ENCODE assay signal across 8 mouse cellular contexts in the genomic region with DNA sequence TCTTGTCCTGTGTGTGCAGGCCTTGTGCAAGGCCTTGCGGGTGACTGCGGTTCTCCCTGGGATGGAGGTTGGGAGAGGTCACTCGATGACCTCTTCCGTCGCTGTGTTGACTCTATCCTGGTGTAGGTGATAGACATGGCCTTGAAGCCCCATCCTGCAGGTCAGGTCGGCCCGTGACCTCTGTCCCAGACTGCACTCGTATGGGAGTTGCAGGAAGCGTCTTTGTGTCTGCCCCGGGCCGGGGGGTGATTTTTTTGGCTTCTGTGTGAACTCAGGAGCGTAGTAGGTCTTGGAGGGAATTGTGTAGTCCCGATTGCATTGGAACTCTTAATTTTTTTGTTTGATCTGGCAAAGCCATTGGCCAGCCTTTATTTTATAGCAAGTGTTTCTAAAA. TPM values are rescaled to one million over a fixed set of nuclear protein-coding genes. Genes with fewer than 3 reads are reported as not detected.
DNase-seq lines count a peak whose midpoint lies in the region; ATAC-seq and TF ChIP-seq lines count a peak whose summit lies in the region.

No protein-coding gene starts in this region.

- no peak for TF ChIP-seq POLR2A in kidney, adult 2 months (IDR thresholded peaks at IDR 0.05; ENCODE audit: low read depth, low read length)

- H3K36me3 ChIP-seq in kidney, adult 2 months (ENCODE audit: control insufficient read depth, insufficient read depth, low read length): no peaks in the 10 kb centered on the region
- no peaks in the 10 kb centered on the region for H3K36me3 ChIP-seq in hindbrain, embryonic 11.5 days (ENCODE audit: control insufficient read depth, insufficient read depth, low read length)
- H3K36me3 ChIP-seq in midbrain, embryonic 11.5 days (ENCODE audit: control insufficient read depth, insufficient read depth, low read length): no peaks in the 10 kb centered on the region

- intact Hi-C loops in gastrocnemius, postnatal 36 days (cut with DNase I): no loop called here

- CTCF ChIA-PET in Patski (lab: Charles Lee): no interaction called here

- WGBS in kidney, adult 2 months: 2% methylated on average over 13 of the region's 13 CpGs
- 9% methylated on average over 13 of the region's 13 CpGs for WGBS in hindbrain, embryonic 11.5 days
- WGBS in midbrain, embryonic 11.5 days: 11% methylated on average over 13 of the region's 13 CpGs

- POLR2A ChIA-PET in Patski (lab: Charles Lee): interaction anchor here (1.2 to 1.7 kb wide), 2 partner anchors 23 to 25 kb away, joined by 3 read pairs; no protein-coding TSS in a partner anchor

- TF ChIP-seq CTCF in kidney, adult 2 months (conservative IDR thresholded peaks at IDR 0.05; ENCODE audit: insufficient read depth, insufficient read length, low read depth, low read length): no peak
- no peak for TF ChIP-seq CTCF in Patski (IDR thresholded peaks at IDR 0.05)

- no peaks in the 10 kb centered on the region for H3K27me3 ChIP-seq in kidney, adult 2 months (replicated peaks; ENCODE audit: control insufficient read depth, insufficient read depth, low read length)
- no peaks in the 10 kb centered on the region for H3K27me3 ChIP-seq in Patski
- H3K27me3 ChIP-seq in hindbrain, embryonic 11.5 days (ENCODE audit: control insufficient read depth, insufficient read depth, low read length): no peaks in the 10 kb centered on the region
- H3K27me3 ChIP-seq in midbrain, embryonic 11.5 days (ENCODE audit: control insufficient read depth, insufficient read depth, low read length): no peaks in the 10 kb centered on the region

- no peak for DNase-seq in kidney, adult 2 months
- no peak for DNase-seq in kidney, postnatal 4 days
- no peak for DNase-seq in Patski (ENCODE audit: low read depth, low spot score)
- DNase-seq in hindbrain, embryonic 11.5 days (ENCODE audit: low spot score): no peak
- DNase-seq in midbrain, embryonic 11.5 days (ENCODE audit: low spot score, missing footprints): no peak
- DNase-seq in urinary bladder, adult 2 months (ENCODE audit: low spot score): no peak
- DNase-seq in gastrocnemius, postnatal 36 days: no peak
- no peak for DNase-seq in cerebellum, postnatal 4 days (ENCODE audit: low spot score in 2 of 2)

- H3K4me1 ChIP-seq in kidney, adult 2 months (ENCODE audit: control insufficient read depth, insufficient read depth, low read length): peaks cover 34% of the 10 kb centered on the region
- peaks cover 7% of the 10 kb centered on the region for H3K4me1 ChIP-seq in hindbrain, embryonic 11.5 days (replicated peaks; ENCODE audit: control insufficient read depth, insufficient read depth, low read length)
- H3K4me1 ChIP-seq in midbrain, embryonic 11.5 days (ENCODE audit: control insufficient read depth, insufficient read depth, low read length): peaks cover 36% of the 10 kb centered on the region

- H3K9ac ChIP-seq in hindbrain, embryonic 11.5 days (ENCODE audit: low read depth, low read length): peak overlapping the region; percentile 76
- H3K9ac ChIP-seq in midbrain, embryonic 11.5 days (ENCODE audit: low read length): peak overlapping the region; percentile 84

- peak overlapping the region; percentile 76 for H3K4me2 ChIP-seq in hindbrain, embryonic 11.5 days (replicated peaks; ENCODE audit: low read depth, low read length)
- H3K4me2 ChIP-seq in midbrain, embryonic 11.5 days: peak overlapping the region; percentile 95

- peak overlapping the region; percentile 97 for H3K27ac ChIP-seq in kidney, adult 2 months (ENCODE audit: insufficient read depth, low read depth, low read length)
- H3K27ac ChIP-seq in hindbrain, embryonic 11.5 days (ENCODE audit: low read depth, low read length): peak overlapping the region; percentile 77
- no peak overlapping the region; the same call in 1 of the 2 replicates for H3K27ac ChIP-seq in midbrain, embryonic 11.5 days (ENCODE audit: low read depth, low read length)

- H3K4me3 ChIP-seq in kidney, adult 2 months (ENCODE audit: insufficient read depth, low read depth, low read length): peak overlapping the region; percentile 78
- H3K4me3 ChIP-seq in hindbrain, embryonic 11.5 days (ENCODE audit: low read depth, low read length): peak overlapping the region; percentile 76
- H3K4me3 ChIP-seq in midbrain, embryonic 11.5 days (ENCODE audit: low read depth, low read length): peak overlapping the region; percentile 63

- peak; percentile 29 for ATAC-seq in Patski
- no peak for ATAC-seq in hindbrain, embryonic 11.5 days (ENCODE audit: low FRiP score)
- ATAC-seq in midbrain, embryonic 11.5 days (ENCODE audit: low FRiP score): no peak

- in situ Hi-C loops in Patski (cut with MboI; ENCODE audit: low pct_unique_long_range_greater_than_20kb): no loop called here

- H3K9me3 ChIP-seq in hindbrain, embryonic 11.5 days (ENCODE audit: control insufficient read depth, low read length): no peaks in the 10 kb centered on the region
- H3K9me3 ChIP-seq in midbrain, embryonic 11.5 days (ENCODE audit: control insufficient read depth, low read length): no peaks in the 10 kb centered on the region

RNA-seq across cellular contexts. Expression of a gene that starts 0.6 kb away (rescaled TPM):
- 1,603 and 1,750 TPM in 2 replicates for polyA plus RNA-seq in kidney, adult 2 months (2012; rRNA removed)
- 1,741 TPM for polyA plus RNA-seq in Patski (2021)
- 85.7 and 91.4 TPM in 2 replicates for polyA plus RNA-seq in hindbrain, embryonic 11.5 days (2014; fragmentation: Nextera tagmentation; extraction: Ambion mirVana)
- 77.3 and 83.9 TPM in 2 replicates for polyA plus RNA-seq in midbrain, embryonic 11.5 days (2014; fragmentation: Nextera tagmentation; extraction: Ambion mirVana)
- 1,531 and 1,599 TPM in 2 replicates for polyA plus RNA-seq in urinary bladder, adult 2 months (2012; rRNA removed)
- 100 to 1,000 TPM; 685 to 809 TPM for total RNA-seq in gastrocnemius, postnatal 36 days (2021)

RNA-seq across cellular contexts. Expression of a gene that starts 58.9 kb away (rescaled TPM):
- polyA plus RNA-seq in kidney, adult 2 months (2012; rRNA removed): 3.6 and 4.3 TPM in 2 replicates
- 3.0 TPM for polyA plus RNA-seq in Patski (2021)
- polyA plus RNA-seq in hindbrain, embryonic 11.5 days (2014; fragmentation: Nextera tagmentation; extraction: Ambion mirVana): 1.5 TPM in 2 replicates
- polyA plus RNA-seq in midbrain, embryonic 11.5 days (2014; fragmentation: Nextera tagmentation; extraction: Ambion mirVana): 0.97 and 1.2 TPM in 2 replicates
- polyA plus RNA-seq in urinary bladder, adult 2 months (2012; rRNA removed): 0.58 and 0.77 TPM in 2 replicates
- under 1 TPM; 0.36 to 0.37 TPM for total RNA-seq in gastrocnemius, postnatal 36 days (2021)

Comparison
In these comparisons a context has a peak if more than half of its experiments do, and no peak if none do; other contexts are left out.
1. RNA of a gene that starts 0.6 kb away (polyA plus RNA-seq): 1,741 TPM in Patski (single experiment), 1,603 to 1,750 TPM in kidney, adult 2 months and 1,531 to 1,599 TPM in urinary bladder, adult 2 months; 85.7 to 91.4 TPM in hindbrain, embryonic 11.5 days and 77.3 to 83.9 TPM in midbrain, embryonic 11.5 days; every median in the first group is over 10 times any median in the second.
2. Peak in every context shown above with its lines, with median percentiles within 50 percentile points of each other: H3K4me3 ChIP-seq.